Mouse (Mus musculus) kidney, postnatal 25 days (tissue): ENCODE results near the gene Gimd1.
A peak's percentile ranks its signal among the peaks of the same experiment; 100 is the strongest.

ENCODE experiments used
- DNase-seq, 2 experiments: peaks; one replicate each; pipeline ENCODE4 v3.0.0; 2021; ENCODE audit warnings: mixed read lengths in 2 of 2

The Gimd1 gene

GRCm38 (mm10) chr3:132629601-132630239 is at the start of gene Gimd1:
Gene Gimd1 (plus strand): TSS chr3:132629820.
- no peak for DNase-seq

- no peak for DNase-seq
These were observed 48.4 kb upstream of the Gimd1 start for GRCm38 (mm10) chr3:132581198-132581597.

GRCm38 (mm10) chr3:132582339-132582738 is 47.3 kb upstream of the Gimd1 start:
- no peak for DNase-seq

GRCm38 (mm10) chr3:132585122-132585972 is 44.3 kb upstream of the Gimd1 start:
- DNase-seq = no peak

GRCm38 (mm10) chr3:132588146-132588545 is 41.5 kb upstream of the Gimd1 start:
- no peak for DNase-seq

GRCm38 (mm10) chr3:132590010-132590409 is 39.6 kb upstream of the Gimd1 start:
- DNase-seq = no peak

- DNase-seq = no peak
These were observed 39.0 kb upstream of the Gimd1 start for GRCm38 (mm10) chr3:132590604-132591003.

GRCm38 (mm10) chr3:132628741-132629140 is 879 bp upstream of the Gimd1 start:
- no peak for DNase-seq

- no peak for DNase-seq
These were observed 3.6 kb downstream of the Gimd1 start for GRCm38 (mm10) chr3:132633261-132633660.

- DNase-seq = no peak
These were observed 7.5 kb downstream of the Gimd1 start for GRCm38 (mm10) chr3:132637080-132637479.

- no peak for DNase-seq
These were observed 14.5 kb downstream of the Gimd1 start for GRCm38 (mm10) chr3:132644071-132644470.

- DNase-seq = no peak
These were observed 17.2 kb downstream of the Gimd1 start for GRCm38 (mm10) chr3:132646814-132647213.

GRCm38 (mm10) chr3:132649368-132649767 is 19.7 kb downstream of the Gimd1 start:
- DNase-seq = no peak

GRCm38 (mm10) chr3:132650191-132650590 is 20.6 kb downstream of the Gimd1 start:
- DNase-seq = no peak

GRCm38 (mm10) chr3:132651776-132652175 is 22.2 kb downstream of the Gimd1 start:
- DNase-seq = no peak

- no peak for DNase-seq
These were observed 24.3 kb downstream of the Gimd1 start for GRCm38 (mm10) chr3:132653959-132654358.

- DNase-seq = no peak
These were observed 26.3 kb downstream of the Gimd1 start for GRCm38 (mm10) chr3:132655955-132656354.

- no peak for DNase-seq
These were observed 47.9 kb downstream of the Gimd1 start for GRCm38 (mm10) chr3:132677494-132677893.

GRCm38 (mm10) chr3:132683447-132684230 is 54.0 kb downstream of the Gimd1 start, which contains the start of gene Tbck:
Gene Tbck (plus strand): TSS chr3:132684144.
- DNase-seq = peak; percentile 94 to 96

- no peak for DNase-seq
These were observed 54.8 kb downstream of the Gimd1 start, which contains the start of gene Aimp1 for GRCm38 (mm10) chr3:132684231-132684928. Gene Aimp1 (minus strand): TSS chr3:132684370.
